Comparison of ENCODE assay signal across 12 mouse cellular contexts in genomic region chr12:41313391-41313790, GRCm38 (mm10).
"Had no signal": no experiment of that assay in that cellular context is flagged by ENCODE, and none has a peak within 500 bp of the region (broad histone marks: within the 10 kb centered on the region; RNA-seq: fewer than 3 reads in every experiment).

No protein-coding gene starts in this region.

- H3K4me2 ChIP-seq: limb, embryonic 12.5 days; liver, embryonic 15.5 days; midbrain, embryonic 12.5 days; neural tube, embryonic 12.5 days had no signal

- H3K4me1 ChIP-seq: liver, embryonic 15.5 days had no signal

- H3K9ac ChIP-seq: limb, embryonic 12.5 days; liver, embryonic 15.5 days; midbrain, embryonic 12.5 days; neural tube, embryonic 12.5 days had no signal

- DNase-seq: kidney, postnatal 10 days; kidney, postnatal 4 days; liver; lung, adult 2 months; thymus, postnatal 4 days had no signal

- H3K27me3 ChIP-seq: limb, embryonic 12.5 days; liver, embryonic 15.5 days; midbrain, embryonic 12.5 days; neural tube, embryonic 12.5 days had no signal

- H3K27ac ChIP-seq: layer of hippocampus, adult 2 months; limb, embryonic 12.5 days; liver, embryonic 15.5 days; midbrain, embryonic 12.5 days; neural tube, embryonic 12.5 days; stomach, postnatal 0 days had no signal

- H3K36me3 ChIP-seq: limb, embryonic 12.5 days; liver, embryonic 15.5 days; midbrain, embryonic 12.5 days; neural tube, embryonic 12.5 days had no signal

- H3K9me3 ChIP-seq: limb, embryonic 12.5 days; liver, embryonic 15.5 days; midbrain, embryonic 12.5 days; neural tube, embryonic 12.5 days had no signal

- H3K4me3 ChIP-seq: layer of hippocampus, adult 2 months; limb, embryonic 12.5 days; liver, embryonic 15.5 days; midbrain, embryonic 12.5 days; myocyte; neural tube, embryonic 12.5 days had no signal
